Mouse (Mus musculus) layer of hippocampus, adult 8-10 months (tissue): ENCODE data around the gene Lrrc75b. TPM values are rescaled to one million over a fixed set of nuclear protein-coding genes. Genes with fewer than 3 reads are reported as not detected.

ENCODE experiments used
- DNase-seq, 2 experiments: peaks; one replicate each; pipeline ENCODE4 v3.0.0; 2022; ENCODE audit warnings: low spot score in 2 of 2
- total RNA-seq, 4 experiments: library from RNA; stranded (reverse); gene quantifications; 2 replicates each; pipeline ENCODE4 v1.2.4; 2022

Gene Lrrc75b
- 10 to 100 TPM in 3 of 4 experiments, 1 to 10 TPM in 1; 9.5 to 16.9 (median 12.0) TPM for total RNA-seq

DNA sequence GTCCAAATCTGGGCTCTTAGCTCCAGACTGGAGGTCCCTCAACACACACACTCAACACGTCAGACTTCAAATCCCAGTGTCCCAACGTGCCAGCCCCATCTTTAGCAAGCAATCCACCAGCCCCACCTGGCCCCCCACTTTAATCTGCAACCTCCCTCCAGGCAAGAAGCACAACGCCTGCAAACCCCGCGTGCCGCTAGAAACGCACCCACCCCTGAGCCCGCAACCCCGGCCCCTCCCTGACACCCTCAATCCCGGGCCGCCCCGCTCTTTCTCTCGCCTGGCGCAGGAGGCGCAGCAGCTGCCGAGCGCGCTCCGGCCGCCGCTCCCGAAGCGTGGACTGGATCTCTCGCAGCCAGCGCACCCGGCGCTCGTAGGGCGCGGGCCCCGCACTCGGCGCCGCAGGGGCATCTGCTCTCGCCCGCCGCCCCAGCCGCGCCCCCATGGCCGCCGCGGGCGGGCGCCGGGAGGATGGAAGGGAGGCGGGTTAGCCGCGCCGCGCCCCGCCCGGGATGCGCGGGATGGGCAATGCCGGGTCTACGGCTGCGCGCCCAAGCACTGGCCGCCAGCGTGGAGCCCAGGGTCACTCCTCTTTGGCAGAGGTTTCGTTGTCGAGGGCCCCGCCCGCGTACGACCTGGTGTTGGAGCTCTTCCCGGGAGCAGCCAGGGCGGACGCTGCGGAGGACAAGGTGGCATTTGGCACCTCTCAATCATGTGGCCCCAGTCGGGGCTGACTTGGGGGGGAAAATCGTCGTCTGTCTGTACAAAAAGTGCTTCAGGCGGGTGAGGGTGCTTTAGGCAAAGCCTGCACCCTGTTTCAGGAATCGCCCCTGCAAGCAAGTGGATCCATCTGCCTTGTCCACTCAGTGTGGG is at the start of gene Lrrc75b:
Gene Lrrc75b, minus strand, starts transcription at position 655 of the 873 bp plus-strand sequence.
- DNase-seq: peak in 1 of 2 experiments; percentile 20

DNA sequence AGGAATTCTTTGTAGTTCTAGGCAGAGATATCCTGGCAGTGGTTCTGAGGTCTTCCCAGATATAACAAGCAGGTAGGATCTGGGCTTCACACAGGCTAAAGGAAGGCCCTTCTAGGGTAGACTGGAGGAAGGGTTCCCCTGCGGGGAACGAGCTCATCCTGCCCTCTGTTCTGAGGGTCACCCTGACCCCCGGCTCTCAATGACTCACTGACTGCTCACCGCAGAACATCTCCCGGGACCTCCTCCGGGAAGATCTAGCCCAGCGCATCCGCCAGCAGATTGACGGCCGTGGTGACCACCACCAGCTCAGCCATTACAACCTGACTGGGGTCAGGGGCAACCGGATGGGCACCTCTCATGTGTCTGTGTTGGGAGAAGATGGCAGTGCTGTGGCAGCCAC is 48.8 kb upstream of the Lrrc75b start:
- no peak for DNase-seq

DNA sequence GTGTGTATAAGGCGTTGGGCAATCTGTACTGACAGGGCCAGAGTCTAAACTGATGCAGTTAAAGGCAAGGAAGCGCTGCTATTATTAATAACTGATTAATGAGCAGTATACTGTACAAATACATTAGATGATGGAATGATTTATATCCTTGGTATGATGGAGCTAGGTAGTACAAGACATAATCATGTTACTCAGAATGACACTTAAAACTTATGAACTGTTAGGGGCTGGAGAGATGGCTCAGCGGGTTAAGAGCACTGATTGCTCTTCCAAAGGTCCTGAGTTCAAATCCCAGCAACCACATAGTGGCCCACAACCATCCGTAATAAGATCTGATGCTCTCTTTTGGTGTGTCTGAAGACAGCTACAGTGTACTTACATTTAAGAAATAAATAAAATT is 47.1 kb upstream of the Lrrc75b start:
- no peak for DNase-seq

DNA sequence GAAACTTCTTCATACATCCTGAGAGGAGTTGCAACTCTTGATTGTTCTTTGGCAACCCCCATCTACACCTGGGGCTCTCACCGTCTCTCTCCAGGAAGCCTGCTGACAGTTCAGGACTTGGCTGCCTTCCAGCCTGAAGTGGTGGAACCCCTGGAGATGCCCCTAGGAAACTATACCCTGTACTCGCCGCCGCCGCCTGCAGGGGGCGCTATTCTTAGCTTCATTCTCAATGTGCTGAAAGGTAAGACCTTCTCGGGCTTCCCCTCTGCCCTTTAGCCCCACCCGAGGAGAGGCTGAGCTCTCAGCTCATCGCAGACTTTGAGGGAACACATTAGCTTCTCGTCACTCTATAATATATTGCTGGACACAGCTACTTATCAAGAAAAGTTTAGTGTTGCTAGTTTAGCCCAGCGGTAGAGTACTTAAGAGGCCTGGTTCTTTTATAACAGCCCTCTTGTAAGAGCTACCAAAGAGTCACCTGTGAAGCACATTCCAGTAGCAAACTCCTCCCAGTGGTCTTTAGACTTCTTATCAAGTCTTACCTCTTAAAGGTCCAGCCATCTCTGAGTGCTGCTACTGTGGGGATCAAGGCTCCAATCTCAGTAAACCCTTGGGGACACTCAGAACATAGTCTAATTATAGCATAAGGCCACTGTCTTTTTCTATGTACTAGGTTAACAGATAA is 45.2 kb upstream of the Lrrc75b start:
- no peak for DNase-seq

DNA sequence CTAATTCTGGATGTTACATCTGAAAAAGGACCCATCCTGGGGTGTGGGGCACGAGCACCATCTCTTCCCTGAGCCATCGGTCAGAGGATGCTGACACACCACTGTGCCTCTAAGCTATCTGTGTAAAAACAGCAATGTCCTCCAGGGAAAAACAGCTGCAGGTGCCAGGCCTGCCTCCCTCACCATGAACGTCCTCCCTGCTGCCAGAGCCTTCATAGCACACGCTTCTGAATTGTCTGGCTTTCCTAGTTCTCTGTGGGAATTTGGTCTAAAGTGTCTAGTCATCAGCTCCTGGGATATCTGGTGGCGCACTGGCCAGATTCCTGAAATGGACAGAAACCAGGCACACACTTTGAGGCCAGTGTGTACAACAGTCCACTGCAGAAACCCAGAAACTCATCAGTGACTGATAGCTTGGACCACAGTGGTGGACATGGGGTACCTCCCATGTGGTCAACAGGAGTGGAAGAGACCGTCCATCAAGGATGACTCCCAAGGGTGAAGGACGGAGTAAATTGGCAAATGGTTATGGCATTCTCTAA is 40.1 kb upstream of the Lrrc75b start:
- no peak for DNase-seq

DNA sequence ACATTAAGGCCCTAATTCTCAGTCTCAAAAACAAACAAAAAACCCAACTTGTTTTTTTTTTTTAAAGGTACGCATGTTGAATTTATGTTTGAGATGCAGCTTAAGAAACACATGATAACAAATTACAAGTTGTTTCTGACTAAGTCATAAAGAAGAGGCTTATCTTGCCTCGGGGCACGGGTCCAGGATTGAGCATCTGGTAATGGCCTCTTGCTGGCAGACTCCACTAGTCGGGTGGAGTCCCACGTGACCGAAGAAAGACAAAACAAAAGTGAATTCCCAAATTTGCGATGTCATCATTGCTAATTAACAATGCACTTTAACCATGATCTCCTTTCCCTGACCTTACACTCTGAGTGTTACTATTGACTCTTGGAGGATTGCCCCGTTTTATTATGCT is 35.9 kb upstream of the Lrrc75b start:
- no peak for DNase-seq

DNA sequence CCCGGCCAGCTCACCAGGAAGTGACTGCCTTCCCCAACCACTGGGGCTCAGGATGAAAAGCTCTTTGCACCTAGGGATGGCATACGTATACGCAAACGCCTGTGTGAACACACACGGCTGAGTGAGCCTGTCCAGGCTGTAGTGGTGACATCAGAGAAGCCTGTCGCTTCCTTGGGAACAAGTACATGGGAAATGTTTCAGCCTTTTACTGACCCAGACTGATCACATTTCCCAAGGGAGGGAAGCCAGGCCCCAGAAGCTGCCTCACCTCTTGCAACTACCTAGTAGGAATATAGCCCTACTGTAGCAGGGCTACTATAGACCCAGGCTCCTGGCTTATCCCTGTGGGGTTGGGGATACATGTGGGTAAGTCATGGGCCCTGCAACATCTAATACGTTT is 32.5 kb upstream of the Lrrc75b start:
- no peak for DNase-seq

DNA sequence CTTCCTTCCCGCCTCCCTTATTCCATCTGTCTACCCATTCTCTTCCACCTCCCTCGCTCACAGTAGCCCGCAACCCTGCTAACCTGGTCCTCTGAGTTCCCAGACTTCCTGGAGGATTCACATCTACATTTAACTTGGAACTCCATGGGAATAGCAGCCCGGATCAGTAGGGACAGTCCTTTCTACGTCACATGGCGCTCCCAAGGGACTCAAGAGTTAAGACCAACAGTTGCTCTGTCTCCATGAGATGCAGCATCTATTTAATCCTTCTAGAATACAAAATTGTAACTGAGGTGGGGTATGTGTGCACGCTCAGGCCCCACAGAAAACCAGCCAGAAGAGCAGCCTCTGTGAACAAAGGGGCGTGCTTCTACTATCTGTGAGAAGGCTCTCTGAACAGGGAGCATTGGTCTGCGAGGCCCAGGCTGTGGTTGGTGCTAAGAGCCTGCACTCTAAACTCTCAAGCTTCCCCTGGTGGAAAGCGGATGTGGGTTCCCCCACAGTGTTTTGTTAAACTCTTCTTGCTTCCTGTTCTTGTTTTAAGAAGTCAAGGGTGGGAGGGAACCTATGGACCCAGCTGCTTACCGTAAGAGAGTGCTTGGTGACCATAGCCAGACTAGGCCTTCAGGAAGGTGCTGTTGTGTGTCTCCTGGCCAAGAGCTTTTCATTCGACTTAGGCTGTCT is 31.2 kb upstream of the Lrrc75b start:
- no peak for DNase-seq

DNA sequence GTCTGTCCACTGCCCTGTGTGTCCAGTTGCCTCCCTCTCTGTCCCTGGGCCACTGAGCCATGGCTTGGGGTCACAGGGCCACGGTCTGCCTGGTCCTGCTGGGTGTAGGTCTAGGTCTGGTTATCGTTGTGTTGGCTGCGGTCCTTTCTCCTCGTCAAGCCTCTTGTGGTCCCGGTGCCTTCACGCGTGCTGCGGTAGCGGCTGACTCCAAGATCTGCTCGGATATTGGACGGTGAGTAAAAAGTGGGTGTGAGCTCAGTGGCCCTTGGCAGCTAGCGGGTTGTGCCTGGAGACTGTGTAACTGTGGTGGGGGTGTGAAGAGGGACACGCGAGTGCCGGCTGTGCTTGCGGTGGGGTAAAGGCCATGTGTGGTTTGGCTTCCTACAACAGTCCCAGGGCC is 29.5 kb upstream of the Lrrc75b start:
- DNase-seq: no peak

DNA sequence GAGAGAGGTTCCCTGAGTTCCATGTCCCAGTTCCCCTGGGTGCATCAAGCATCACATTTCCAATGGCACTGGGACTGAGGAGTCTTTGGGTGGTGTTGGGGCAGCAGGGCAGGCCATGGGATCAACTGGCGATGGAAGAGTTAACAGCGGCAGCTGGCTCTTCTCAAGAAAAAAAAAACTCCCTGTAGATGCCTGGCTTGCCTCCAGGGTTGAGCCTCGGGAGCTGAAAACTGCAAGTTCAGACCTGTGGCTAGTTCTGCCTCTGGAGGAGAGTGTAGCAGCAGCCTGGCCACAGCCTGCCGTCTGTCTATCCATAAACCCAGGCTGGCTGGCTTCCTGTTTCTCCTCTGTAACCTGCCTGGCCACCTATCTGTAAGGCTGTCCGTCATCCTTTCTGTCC is 29.0 kb upstream of the Lrrc75b start, which contains the start of gene Ggt5:
Gene Ggt5, plus strand, starts transcription at position 212 of the 400 bp plus-strand sequence.
- no peak for DNase-seq

DNA sequence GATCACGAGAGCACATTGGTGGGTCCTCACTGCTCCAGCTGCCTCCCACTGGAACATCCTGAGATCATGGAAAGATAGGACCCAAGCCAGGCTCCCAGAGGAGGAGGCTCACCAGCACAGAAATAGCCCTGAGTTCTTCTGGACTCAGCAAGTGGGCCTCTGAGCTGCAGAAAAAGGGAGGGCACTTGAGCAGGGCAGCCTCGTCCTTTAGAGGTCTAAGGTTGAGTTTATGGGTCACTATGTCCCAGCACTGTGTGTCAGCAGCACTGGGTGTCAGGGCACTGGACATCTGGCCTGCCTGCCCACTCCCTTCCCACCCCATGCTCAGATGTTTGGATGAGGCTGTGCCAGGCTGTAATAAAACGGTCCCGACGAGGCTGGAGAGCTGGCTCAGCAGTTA is 28.2 kb upstream of the Lrrc75b start:
- DNase-seq: no peak

DNA sequence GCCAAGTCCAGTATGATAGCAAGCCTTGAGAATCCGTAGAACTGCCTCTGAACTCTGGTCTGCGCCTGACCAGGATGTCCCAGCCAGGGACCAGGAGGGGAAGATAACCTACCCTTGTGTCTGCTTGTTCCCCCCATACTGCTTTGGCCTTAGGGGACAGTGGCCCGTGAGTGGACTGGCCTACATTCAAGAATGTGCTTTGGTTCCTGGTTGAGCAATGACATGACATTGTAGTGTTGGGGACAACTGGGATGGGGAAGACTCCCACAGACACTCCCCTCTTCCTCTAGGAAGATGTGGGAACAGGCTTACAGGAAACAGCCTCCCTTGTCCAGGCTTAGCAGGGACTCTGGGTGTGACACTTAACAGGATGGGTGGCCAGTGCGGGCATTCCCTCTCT is 27.7 kb upstream of the Lrrc75b start:
- DNase-seq: no peak

DNA sequence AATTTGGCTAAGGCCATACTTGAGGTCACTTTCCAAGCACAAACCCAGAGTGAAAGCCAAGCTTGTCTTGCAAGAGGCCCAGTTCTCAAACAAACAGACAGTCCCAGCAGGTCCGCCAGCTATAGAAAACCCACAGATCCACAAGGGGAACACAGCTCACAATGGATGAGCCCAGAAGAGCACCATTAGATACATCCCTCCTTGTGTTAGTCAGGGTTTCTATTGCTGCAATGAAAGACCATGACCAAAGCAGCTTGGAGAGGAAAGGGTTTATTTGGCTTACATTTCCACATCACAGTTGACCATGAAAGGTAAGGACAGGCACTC is 26.4 kb upstream of the Lrrc75b start:
- DNase-seq: no peak

DNA sequence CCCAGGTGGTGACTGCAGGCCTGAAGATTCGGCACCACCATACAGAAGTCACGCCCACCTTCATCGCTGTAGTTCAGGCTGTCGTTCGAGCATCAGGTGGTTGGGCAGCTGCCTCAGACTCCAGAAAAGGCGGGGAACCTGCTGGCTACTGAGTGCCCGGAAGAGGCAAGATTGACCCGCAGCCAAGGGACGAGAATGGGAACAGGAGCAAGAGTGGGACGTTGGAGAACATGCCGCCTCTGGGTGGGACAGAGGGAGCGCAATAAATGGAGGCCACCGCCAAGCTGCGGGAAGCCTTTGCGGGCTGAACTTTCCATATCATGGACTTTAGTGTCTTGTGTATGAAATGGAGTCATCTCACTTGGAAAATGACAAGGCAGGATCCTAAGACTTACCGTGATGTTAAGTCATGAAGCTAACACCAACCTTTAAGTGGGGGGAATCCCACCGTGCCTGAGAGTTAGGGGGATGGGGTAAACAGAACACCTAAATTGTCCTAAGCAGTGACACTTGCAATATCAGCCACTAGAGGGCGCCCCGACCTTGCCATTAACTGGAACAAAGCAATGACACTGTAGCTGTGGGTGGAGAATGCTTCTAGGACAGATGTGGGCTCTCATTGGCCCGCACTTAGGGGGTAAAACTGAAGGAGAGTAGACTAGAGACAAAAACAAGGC is 25.9 kb upstream of the Lrrc75b start:
- peak; percentile 80 to 94 for DNase-seq

DNA sequence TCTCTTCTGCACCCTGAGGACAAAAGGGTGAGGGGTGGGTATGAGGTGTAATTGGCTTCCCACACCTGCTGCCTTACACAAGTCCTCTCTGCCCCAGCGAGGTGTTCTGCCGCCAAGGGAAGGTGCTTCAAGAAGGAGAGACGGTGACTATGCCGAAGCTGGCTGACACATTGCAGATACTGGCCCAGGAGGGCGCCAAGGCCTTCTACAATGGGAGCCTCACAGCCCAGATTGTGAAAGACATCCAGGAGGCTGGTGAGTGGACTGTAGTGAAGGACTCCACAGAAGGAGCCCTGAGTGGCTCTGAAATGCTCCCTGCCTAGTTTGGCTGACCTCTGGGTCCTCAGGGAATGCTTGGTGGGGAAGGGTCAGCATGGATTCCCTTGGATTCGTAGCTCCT is 19.0 kb upstream of the Lrrc75b start:
- no peak for DNase-seq

DNA sequence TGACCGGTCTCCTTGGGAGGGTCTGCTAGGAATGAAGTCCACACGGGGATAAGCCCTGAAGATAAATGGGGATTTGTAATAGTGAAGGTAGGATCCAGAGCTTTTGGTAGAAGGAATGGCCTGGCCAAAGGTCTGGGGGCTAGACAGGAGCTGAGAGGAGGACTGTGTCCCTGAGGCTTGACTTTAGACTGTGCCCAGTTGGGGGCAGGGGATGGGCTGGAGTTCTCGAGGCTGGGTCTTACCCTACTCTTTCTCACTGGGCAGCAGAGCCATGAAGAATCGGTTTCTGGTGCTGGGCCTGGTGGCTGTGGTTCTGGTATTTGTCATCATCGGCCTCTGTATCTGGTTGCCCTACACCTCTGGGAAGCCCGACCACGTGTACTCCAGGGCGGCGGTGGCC is 13.8 kb upstream of the Lrrc75b start:
- no peak for DNase-seq

DNA sequence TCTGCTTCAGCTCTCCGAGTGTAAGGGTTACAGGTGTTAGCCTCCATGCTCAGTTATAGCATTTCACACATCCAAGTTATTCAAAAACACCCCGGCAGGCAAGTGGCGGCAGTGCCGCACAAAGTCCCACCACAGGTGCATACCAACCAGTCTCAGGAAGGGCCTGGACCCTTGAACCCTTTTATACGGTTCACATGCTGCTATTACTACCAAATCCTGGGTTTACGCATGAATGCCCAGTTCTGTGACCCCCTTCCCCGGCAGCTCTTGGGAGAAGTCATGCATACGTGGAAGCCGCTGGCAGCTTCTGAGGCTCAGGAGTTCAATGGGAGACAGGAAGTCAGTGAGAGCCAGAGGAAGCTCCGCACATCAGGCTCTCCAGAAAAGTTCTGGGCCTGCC is 13.1 kb upstream of the Lrrc75b start:
- no peak for DNase-seq

DNA sequence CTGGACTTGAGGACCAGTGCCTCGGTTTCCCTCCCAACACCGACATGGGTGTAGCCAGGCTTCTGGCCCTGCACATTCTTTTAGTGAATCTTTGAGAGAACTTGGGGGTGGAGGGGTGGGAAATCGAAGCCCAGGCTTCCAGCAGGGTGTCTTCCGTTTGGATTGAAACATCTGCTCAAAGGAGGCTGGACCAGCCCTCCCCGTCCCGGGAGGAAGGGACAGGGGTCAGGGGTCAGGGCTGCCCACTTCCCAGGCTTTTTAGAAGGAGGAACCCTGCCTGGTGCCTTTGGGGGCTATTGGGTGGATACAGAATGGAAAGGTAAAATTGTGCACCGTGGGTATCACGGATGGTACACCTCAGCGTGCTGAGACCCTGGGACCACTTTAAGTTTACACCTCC is 11.8 kb upstream of the Lrrc75b start:
- no peak for DNase-seq

DNA sequence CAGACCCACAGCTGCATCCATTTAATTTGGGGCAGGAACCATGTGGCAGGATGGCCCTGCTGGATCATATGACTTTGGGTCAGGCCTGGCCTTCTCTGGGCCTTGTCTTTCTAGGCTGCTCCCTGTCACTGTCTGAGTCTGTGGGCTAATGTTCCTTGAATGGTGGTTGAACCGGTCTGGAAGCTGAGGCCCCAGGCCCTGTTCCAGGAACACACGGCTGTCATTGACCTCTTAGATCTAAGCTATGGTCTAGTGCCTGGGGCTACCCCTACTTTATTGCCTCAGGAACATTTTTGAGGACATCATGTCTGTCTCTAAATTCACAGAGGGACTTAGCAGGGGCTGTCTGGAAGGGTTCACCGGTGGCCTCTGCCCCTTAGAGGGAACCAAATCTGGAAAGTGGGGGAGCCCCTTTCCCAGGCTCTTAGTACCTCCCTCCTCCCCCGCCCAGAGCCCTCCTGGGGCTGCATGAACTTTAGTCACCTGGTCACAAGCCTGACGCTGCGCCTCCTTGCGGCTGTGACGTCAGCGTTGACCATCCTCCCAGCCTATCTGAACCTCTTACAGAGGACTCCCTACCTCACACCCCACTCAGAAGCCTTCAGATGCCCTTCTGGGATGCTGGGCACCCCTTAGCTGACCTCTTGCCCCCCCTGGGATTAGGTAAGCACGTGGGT is 11.0 kb upstream of the Lrrc75b start:
- no peak for DNase-seq

DNA sequence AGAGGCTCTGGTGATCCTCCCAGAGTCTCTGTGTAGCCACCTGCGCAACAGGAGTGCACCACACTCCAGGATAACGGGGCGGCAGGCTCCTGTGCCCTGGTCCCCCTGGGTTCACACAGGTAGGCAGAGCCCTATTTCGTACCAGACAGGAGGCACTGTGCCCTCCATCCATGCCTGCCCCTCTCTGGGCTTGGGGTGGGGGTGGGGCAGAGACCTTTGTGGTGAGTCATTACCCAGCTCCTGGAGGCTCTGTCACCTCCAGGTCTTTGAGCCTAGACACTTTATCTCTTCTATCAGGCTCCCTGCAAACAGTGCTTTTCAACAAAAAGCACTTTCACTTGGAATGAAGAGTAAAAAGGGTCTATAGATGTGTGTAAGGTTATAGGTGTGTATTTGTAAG is 8.7 kb upstream of the Lrrc75b start:
- no peak for DNase-seq

DNA sequence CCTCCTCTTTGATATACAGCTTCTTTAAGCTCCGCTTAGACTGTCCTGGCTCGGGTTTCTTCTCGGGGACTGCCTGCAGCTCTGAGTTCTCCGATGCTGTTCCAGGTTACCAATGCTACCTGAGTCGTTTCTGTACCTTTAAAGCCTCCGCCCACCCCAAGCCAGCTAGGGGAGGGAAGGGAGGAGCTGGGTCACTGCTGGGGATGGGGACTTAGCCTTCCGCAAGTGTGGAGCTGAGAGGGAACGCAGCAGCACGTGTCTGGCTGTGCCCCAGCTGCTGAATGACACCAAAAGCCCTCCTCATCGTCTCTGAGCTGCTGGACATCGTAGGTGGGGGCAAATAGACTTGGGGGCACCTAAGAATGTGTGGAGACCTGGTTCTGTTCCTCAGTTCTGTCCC is 8.3 kb upstream of the Lrrc75b start:
- no peak for DNase-seq
